Mouse (Mus musculus): ENCODE measurements around the gene Trabd2b. TPM values are rescaled to one million over a fixed set of nuclear protein-coding genes. Genes with fewer than 3 reads are reported as not detected.

The Trabd2b gene
- polyA plus RNA-seq (2014; fragmentation: Nextera tagmentation; extraction: Ambion mirVana), result 0.63 and 0.67 TPM in 2 replicates

DNA sequence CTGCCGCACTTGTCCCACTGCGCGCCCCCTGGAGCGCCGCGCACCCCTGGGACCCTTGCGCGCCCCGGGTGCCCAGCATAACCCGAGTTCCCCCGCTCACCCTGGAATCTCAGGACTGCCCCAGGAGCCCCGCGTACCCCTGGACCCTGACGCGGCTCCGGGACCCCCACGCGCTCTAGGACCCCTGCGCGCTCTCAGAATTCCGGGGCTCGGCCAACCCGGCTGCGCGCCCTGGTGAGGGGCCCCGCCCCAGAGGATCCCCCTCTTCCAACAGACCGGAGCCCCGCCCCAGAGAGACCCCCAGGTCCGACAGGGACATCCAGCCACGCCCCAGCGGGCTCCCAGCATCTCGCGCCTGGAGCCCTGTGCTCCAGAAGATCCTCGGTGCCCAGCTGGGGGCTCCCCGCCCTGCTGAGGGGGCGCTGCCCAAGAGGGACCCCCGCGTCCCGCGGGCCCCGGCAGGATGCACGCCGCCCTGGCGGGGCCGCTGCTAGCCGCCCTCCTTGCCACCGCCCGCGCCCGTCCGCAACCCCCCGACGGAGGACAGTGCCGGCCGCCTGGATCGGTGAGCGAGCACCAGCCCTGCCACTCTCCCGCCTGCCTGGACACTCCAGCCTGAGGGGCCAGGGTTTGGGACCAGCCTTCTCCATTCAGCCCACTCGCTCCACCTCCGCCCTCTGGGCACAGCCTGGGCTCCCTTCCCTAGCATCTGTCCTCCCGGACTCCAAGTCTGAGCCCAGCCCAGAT is at the start of gene Trabd2b:
Gene Trabd2b (plus strand): TSS at position 370 of the 747 bp plus-strand sequence.
- peaks cover 33% of the 10 kb centered on the region for H3K27me3 ChIP-seq (ENCODE audit: control insufficient read depth, insufficient read depth, low read length)
- DNase-seq (ENCODE audit: low spot score), result no peak
- WGBS, result under 1% methylated on average over 55 of the region's 61 CpGs
- ATAC-seq (ENCODE audit: low FRiP score), result peak; percentile 44
- peaks cover 22% of the 10 kb centered on the region; the same call in 1 of the 2 replicates for H3K4me1 ChIP-seq (replicated peaks; ENCODE audit: control insufficient read depth, insufficient read depth, low read length)
- H3K4me3 ChIP-seq (replicated peaks; ENCODE audit: low read length), result peak within 1 kb of the TSS; percentile 78
- peak within 1 kb of the TSS; percentile 47 for H3K27ac ChIP-seq
- H3K9me3 ChIP-seq (ENCODE audit: control insufficient read depth, low read length), result no peaks in the 10 kb centered on the region
- peak within 1 kb of the TSS; percentile 100 for H3K4me2 ChIP-seq (replicated peaks)
- no peaks in the 10 kb centered on the region for H3K36me3 ChIP-seq (replicated peaks; ENCODE audit: control insufficient read depth, insufficient read depth)
- H3K9ac ChIP-seq, result peak within 1 kb of the TSS; percentile 69

DNA sequence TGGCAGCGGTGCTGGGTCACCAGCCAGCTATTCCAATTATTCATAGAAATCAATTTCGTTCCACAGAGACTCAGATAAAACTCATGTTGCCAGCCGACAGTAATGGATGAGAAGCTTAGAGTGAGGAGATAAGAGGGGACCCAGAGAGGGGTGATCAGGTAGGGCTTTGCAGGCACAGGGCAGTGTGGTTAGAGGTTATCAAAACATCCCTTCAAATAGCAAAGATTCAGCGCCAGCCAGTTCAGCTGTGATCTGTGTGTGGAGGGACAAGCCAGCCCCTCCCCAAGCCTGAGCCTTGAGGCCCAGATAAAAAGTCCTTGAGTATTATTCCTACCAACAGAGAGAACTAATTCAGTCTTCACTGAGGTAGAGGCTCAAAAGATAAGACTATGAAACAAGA is 49.1 kb upstream of the Trabd2b start:
- no peaks in the 10 kb centered on the region for H3K4me1 ChIP-seq (replicated peaks; ENCODE audit: control insufficient read depth, insufficient read depth, low read length)
- ATAC-seq (ENCODE audit: low FRiP score), result no peak
- WGBS, result 70% methylated on average over 4 of the region's 4 CpGs
- no peaks in the 10 kb centered on the region for H3K27me3 ChIP-seq (ENCODE audit: control insufficient read depth, insufficient read depth, low read length)
- no peaks in the 10 kb centered on the region for H3K36me3 ChIP-seq (replicated peaks; ENCODE audit: control insufficient read depth, insufficient read depth)
- H3K9me3 ChIP-seq (ENCODE audit: control insufficient read depth, low read length), result no peaks in the 10 kb centered on the region
- no peak overlapping the region for H3K9ac ChIP-seq
- no peak overlapping the region for H3K4me3 ChIP-seq (replicated peaks; ENCODE audit: low read length)
- DNase-seq (ENCODE audit: low spot score), result no peak
- H3K4me2 ChIP-seq (replicated peaks), result no peak overlapping the region
- no peak overlapping the region for H3K27ac ChIP-seq

DNA sequence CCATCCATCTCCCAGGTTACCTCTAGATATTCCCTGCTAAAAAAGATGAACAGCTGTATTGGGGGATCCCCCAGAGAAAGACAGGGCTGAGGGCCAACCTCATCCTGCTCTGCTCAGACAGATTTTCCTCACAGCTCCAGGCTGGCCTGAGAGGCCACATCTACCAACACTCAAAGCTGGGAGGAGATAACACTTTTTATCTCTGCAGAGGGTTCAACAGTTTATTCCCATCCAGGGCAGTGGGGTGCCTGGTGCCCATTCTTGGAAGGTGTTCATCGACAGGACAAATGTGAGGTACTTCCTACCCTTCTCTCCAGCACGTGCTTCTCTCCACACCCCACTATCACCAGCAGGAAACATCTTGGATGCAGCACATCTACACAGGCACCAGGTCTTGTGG is 47.6 kb upstream of the Trabd2b start:
- Histone ChIP-seq H3K9ac (no peak overlapping the region), H3K4me2 (replicated peaks) (no peak overlapping the region), H3K9me3 (ENCODE audit: control insufficient read depth, low read length) (no peaks in the 10 kb centered on the region), H3K27me3 (ENCODE audit: control insufficient read depth, insufficient read depth, low read length) (no peaks in the 10 kb centered on the region), H3K27ac (no peak overlapping the region), H3K4me3 (replicated peaks; ENCODE audit: low read length) (no peak overlapping the region), H3K36me3 (replicated peaks; ENCODE audit: control insufficient read depth, insufficient read depth) (no peaks in the 10 kb centered on the region), H3K4me1 (replicated peaks; ENCODE audit: control insufficient read depth, insufficient read depth, low read length) (no peaks in the 10 kb centered on the region)
- DNase-seq (ENCODE audit: low spot score) (no peak), ATAC-seq (ENCODE audit: low FRiP score) (no peak)
- 85% methylated on average over 2 of the region's 2 CpGs for WGBS

DNA sequence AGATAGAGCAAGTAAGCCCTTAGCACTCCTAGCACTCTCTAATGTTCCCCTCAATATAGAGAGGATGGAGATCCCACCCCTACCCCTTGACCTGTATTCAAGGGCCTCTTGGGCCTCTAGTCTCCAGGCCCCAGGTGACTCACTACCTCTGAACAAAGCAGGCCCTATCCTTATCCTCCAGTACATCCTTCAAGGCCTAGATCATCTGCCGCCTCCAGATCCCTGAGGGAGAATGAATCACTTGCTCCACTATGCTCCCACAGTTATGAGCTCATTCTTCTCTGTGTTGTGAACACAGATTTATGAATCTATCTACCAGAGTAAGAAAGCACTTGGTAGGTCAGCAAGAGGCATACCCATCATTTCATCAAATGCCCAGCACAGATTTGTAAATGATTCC is 46.7 kb upstream of the Trabd2b start:
- no peak for DNase-seq (ENCODE audit: low spot score)
- Histone ChIP-seq H3K27ac (no peak overlapping the region), H3K4me2 (replicated peaks) (no peak overlapping the region), H3K4me3 (replicated peaks; ENCODE audit: low read length) (no peak overlapping the region), H3K9me3 (ENCODE audit: control insufficient read depth, low read length) (no peaks in the 10 kb centered on the region), H3K4me1 (replicated peaks; ENCODE audit: control insufficient read depth, insufficient read depth, low read length) (no peaks in the 10 kb centered on the region), H3K27me3 (ENCODE audit: control insufficient read depth, insufficient read depth, low read length) (no peaks in the 10 kb centered on the region), H3K9ac (no peak overlapping the region), H3K36me3 (replicated peaks; ENCODE audit: control insufficient read depth, insufficient read depth) (no peaks in the 10 kb centered on the region)
- 96% methylated on average over 1 of the region's 1 CpGs for WGBS
- ATAC-seq (ENCODE audit: low FRiP score), result no peak

DNA sequence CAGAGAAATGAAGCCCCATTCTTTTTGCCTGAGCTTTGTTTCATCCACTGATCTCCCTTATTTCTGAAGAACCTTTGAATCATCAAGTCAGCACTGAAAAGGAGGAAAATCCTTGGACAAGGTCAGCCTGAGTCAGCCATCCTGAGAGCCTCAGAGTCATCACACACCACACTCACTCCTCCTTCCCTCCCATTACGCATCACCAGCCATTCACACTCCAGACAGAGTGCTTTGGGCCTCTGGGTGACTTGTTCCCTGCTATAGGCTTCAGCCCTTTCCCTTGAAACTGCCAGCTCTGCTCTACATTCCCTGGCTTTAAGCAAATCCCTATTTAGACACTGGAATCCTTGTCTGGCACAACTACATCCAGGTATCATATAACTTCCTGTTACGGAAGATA is 45.2 kb upstream of the Trabd2b start:
- Histone ChIP-seq H3K36me3 (replicated peaks; ENCODE audit: control insufficient read depth, insufficient read depth) (no peaks in the 10 kb centered on the region), H3K27me3 (ENCODE audit: control insufficient read depth, insufficient read depth, low read length) (no peaks in the 10 kb centered on the region), H3K27ac (no peak overlapping the region), H3K9me3 (ENCODE audit: control insufficient read depth, low read length) (no peaks in the 10 kb centered on the region), H3K4me1 (replicated peaks; ENCODE audit: control insufficient read depth, insufficient read depth, low read length) (no peaks in the 10 kb centered on the region), H3K4me3 (replicated peaks; ENCODE audit: low read length) (no peak overlapping the region), H3K4me2 (replicated peaks) (no peak overlapping the region), H3K9ac (no peak overlapping the region)
- DNase-seq (ENCODE audit: low spot score) (no peak), ATAC-seq (ENCODE audit: low FRiP score) (no peak)
- WGBS, result 91% methylated on average over 2 of the region's 2 CpGs

DNA sequence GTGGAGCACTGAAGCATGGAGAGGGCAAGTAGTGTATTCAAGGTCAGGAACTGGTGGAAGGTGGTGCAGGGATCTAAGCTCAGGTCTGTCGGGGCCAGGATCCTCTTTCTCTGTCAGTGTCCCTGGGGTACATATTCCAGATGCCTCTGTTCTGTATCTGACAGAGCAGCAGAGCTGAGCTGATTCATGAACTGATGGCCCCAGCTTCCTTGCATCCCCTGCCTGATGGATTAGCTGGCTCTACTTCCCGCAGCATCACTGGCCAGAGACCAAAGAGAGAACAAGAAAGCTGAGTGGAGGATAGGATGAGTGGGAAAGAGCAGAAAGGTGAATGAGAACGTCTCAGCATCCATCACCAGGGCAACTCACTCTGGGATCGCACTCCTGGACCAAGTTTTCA is 41.5 kb upstream of the Trabd2b start:
- H3K27me3 ChIP-seq (ENCODE audit: control insufficient read depth, insufficient read depth, low read length), result no peaks in the 10 kb centered on the region
- H3K27ac ChIP-seq, result no peak overlapping the region
- DNase-seq (ENCODE audit: low spot score) (no peak), ATAC-seq (ENCODE audit: low FRiP score) (no peak)
- WGBS, result 74% methylated on average over 4 of the region's 4 CpGs
- no peaks in the 10 kb centered on the region for H3K36me3 ChIP-seq (replicated peaks; ENCODE audit: control insufficient read depth, insufficient read depth)
- no peak overlapping the region for H3K4me3 ChIP-seq (replicated peaks; ENCODE audit: low read length)
- no peaks in the 10 kb centered on the region for H3K9me3 ChIP-seq (ENCODE audit: control insufficient read depth, low read length)
- no peak overlapping the region for H3K4me2 ChIP-seq (replicated peaks)
- no peaks in the 10 kb centered on the region for H3K4me1 ChIP-seq (replicated peaks; ENCODE audit: control insufficient read depth, insufficient read depth, low read length)
- H3K9ac ChIP-seq, result no peak overlapping the region

DNA sequence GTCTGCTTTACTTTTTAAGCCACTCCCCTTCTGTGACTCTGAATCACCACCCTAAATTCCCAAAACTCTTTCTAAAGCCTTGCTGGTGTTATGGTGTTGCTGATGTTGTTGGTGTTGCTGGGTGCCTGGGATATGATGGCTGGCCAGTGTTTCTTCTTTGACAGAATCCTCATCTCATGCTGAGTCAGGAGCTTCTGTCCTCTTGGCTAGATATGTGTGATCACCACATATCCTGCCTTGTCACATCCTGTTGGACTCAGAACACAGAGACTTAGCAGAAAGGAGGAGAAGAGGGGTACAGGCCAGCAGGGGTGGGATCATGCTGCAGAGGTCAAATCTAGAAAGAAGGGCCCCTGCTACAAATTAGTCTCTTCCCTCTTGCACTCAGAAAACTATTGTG is 40.9 kb upstream of the Trabd2b start:
- H3K9ac ChIP-seq, result no peak overlapping the region
- H3K4me2 ChIP-seq (replicated peaks), result no peak overlapping the region
- no peaks in the 10 kb centered on the region for H3K4me1 ChIP-seq (replicated peaks; ENCODE audit: control insufficient read depth, insufficient read depth, low read length)
- ATAC-seq (ENCODE audit: low FRiP score), result no peak
- DNase-seq (ENCODE audit: low spot score), result no peak
- no peak overlapping the region for H3K27ac ChIP-seq
- H3K27me3 ChIP-seq (ENCODE audit: control insufficient read depth, insufficient read depth, low read length), result no peaks in the 10 kb centered on the region
- H3K36me3 ChIP-seq (replicated peaks; ENCODE audit: control insufficient read depth, insufficient read depth), result no peaks in the 10 kb centered on the region
- H3K4me3 ChIP-seq (replicated peaks; ENCODE audit: low read length), result no peak overlapping the region
- H3K9me3 ChIP-seq (ENCODE audit: control insufficient read depth, low read length), result no peaks in the 10 kb centered on the region

DNA sequence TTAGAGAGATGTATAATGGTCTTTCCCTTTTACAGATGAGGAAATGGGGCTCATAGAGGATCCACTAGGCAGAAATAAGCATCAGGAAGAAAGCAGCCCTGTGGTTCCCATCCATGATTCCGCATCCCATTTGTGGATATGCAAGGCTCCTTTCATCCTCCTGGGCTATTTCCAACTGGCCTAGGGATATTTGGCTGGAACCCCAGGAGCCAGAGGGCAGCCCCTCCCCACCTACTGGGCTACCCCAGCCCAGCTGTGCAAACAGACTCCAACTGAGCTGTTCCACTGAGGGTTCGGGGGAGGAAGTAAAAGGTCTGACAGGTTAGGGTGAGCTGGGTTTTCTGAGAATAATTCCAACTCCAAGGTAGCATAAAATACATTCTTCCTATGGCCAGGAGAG is 39.5 kb upstream of the Trabd2b start:
- no peak overlapping the region for H3K4me2 ChIP-seq (replicated peaks)
- no peak overlapping the region for H3K9ac ChIP-seq
- H3K9me3 ChIP-seq (ENCODE audit: control insufficient read depth, low read length), result no peaks in the 10 kb centered on the region
- H3K4me1 ChIP-seq (replicated peaks; ENCODE audit: control insufficient read depth, insufficient read depth, low read length), result no peaks in the 10 kb centered on the region
- H3K36me3 ChIP-seq (replicated peaks; ENCODE audit: control insufficient read depth, insufficient read depth), result no peaks in the 10 kb centered on the region
- ATAC-seq (ENCODE audit: low FRiP score) (no peak), DNase-seq (ENCODE audit: low spot score) (no peak)
- 65% methylated on average over 2 of the region's 2 CpGs for WGBS
- no peaks in the 10 kb centered on the region for H3K27me3 ChIP-seq (ENCODE audit: control insufficient read depth, insufficient read depth, low read length)
- H3K27ac ChIP-seq, result no peak overlapping the region
- no peak overlapping the region for H3K4me3 ChIP-seq (replicated peaks; ENCODE audit: low read length)

DNA sequence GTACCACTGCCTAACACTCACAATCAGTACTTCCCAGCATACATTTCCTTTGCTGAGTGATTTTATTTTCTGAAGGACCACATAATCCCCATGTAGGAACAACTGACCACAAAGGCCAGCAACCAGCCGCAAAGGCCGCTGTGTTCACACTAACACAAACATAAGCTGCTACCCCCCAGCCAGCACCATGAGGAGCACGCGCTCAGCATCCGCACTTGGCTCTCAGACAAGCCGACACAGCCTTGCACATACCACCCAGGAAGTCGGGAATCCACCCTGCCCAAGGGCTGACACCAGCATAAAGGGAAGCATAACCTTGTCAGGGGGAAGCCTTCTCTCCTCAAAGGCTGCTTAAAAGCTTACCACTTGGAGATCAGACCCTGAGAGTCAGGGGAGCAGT is 38.7 kb upstream of the Trabd2b start:
- no peaks in the 10 kb centered on the region for H3K9me3 ChIP-seq (ENCODE audit: control insufficient read depth, low read length)
- ATAC-seq (ENCODE audit: low FRiP score) (no peak), DNase-seq (ENCODE audit: low spot score) (no peak)
- no peak overlapping the region for H3K4me3 ChIP-seq (replicated peaks; ENCODE audit: low read length)
- H3K4me2 ChIP-seq (replicated peaks), result no peak overlapping the region
- no peaks in the 10 kb centered on the region for H3K27me3 ChIP-seq (ENCODE audit: control insufficient read depth, insufficient read depth, low read length)
- 48% methylated on average over 7 of the region's 7 CpGs for WGBS
- no peak overlapping the region for H3K27ac ChIP-seq
- H3K36me3 ChIP-seq (replicated peaks; ENCODE audit: control insufficient read depth, insufficient read depth), result no peaks in the 10 kb centered on the region
- H3K4me1 ChIP-seq (replicated peaks; ENCODE audit: control insufficient read depth, insufficient read depth, low read length), result no peaks in the 10 kb centered on the region
- H3K9ac ChIP-seq, result no peak overlapping the region

DNA sequence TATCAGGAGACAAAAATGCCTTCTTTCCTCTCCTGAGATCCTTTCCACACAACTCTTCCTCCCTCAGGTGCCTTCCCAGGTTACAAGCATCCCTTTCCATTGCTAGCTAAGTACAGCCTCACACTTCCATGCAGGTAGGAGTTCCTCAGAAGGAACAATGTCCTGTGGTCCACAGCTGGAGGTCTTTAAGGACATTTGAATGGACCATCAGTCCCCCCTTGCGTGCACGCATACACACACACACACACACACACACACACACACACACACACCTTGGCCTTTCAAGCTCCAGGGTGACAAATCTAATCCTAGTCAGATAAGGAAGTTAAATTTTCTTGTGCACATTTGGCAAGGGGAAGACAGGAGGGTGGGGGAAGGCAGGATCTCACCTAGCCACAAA is 36.9 kb upstream of the Trabd2b start:
- Histone ChIP-seq H3K27ac (no peak overlapping the region), H3K4me2 (replicated peaks) (no peak overlapping the region), H3K36me3 (replicated peaks; ENCODE audit: control insufficient read depth, insufficient read depth) (no peaks in the 10 kb centered on the region), H3K9me3 (ENCODE audit: control insufficient read depth, low read length) (no peaks in the 10 kb centered on the region), H3K4me1 (replicated peaks; ENCODE audit: control insufficient read depth, insufficient read depth, low read length) (no peaks in the 10 kb centered on the region), H3K4me3 (replicated peaks; ENCODE audit: low read length) (no peak overlapping the region), H3K27me3 (ENCODE audit: control insufficient read depth, insufficient read depth, low read length) (no peaks in the 10 kb centered on the region), H3K9ac (no peak overlapping the region)
- WGBS, result 78% methylated on average over 2 of the region's 2 CpGs
- DNase-seq (ENCODE audit: low spot score) (no peak), ATAC-seq (ENCODE audit: low FRiP score) (no peak)

Measured in hindbrain, embryonic 14.5 days (tissue).